Mouse (Mus musculus) adrenal gland, postnatal 25 days (tissue): ENCODE data around the gene Myo18a. TPM values are rescaled to one million over a fixed set of nuclear protein-coding genes. Genes with fewer than 3 reads are reported as not detected.

Source experiments
- DNase-seq: peaks from one replicate; pipeline ENCODE4 v3.0.0; 2021; ENCODE audit warnings: mixed read lengths
- total RNA-seq: library from RNA; stranded (reverse); gene quantifications from 2 replicates; pipeline ENCODE4 v1.2.3, GENCODE M21; 2021

The Myo18a gene
- total RNA-seq, 1 experiment from 2014 or later, result 84.2 TPM

GRCm38 (mm10) chr11:77837856-77838255 is 74.8 kb downstream of the Myo18a start:
- no peak for DNase-seq

- DNase-seq, result no peak
These were observed 77.6 kb downstream of the Myo18a start for GRCm38 (mm10) chr11:77840523-77841245.

- DNase-seq, result no peak
These were observed 80.2 kb downstream of the Myo18a start for GRCm38 (mm10) chr11:77843068-77843905.

GRCm38 (mm10) chr11:77843906-77844200 is 80.8 kb downstream of the Myo18a start:
- no peak for DNase-seq

GRCm38 (mm10) chr11:77847599-77848128 is 84.6 kb downstream of the Myo18a start:
- no peak for DNase-seq

DNA sequence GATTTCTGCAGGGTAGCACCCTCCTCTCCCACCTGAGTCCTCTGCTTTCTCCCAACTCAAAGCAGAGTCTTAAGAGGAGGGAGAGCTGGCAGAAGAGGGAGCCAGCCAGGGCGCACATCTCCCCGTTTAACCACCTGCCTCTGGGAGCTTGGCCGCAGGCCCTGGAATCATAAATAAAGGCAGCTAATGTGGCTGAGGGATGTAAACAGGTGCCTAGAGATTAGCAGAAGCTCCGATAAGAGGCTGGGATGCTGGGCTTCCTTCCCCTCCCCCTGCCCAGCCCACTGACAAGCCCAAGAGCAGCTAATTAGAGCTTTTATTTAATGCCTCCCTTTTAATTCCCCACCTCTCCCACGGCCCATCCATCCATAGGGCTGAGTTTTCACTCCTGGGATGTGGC is 85.1 kb downstream of the Myo18a start:
- DNase-seq, result no peak

GRCm38 (mm10) chr11:77849151-77849550 is 86.1 kb downstream of the Myo18a start:
- no peak for DNase-seq

DNA sequence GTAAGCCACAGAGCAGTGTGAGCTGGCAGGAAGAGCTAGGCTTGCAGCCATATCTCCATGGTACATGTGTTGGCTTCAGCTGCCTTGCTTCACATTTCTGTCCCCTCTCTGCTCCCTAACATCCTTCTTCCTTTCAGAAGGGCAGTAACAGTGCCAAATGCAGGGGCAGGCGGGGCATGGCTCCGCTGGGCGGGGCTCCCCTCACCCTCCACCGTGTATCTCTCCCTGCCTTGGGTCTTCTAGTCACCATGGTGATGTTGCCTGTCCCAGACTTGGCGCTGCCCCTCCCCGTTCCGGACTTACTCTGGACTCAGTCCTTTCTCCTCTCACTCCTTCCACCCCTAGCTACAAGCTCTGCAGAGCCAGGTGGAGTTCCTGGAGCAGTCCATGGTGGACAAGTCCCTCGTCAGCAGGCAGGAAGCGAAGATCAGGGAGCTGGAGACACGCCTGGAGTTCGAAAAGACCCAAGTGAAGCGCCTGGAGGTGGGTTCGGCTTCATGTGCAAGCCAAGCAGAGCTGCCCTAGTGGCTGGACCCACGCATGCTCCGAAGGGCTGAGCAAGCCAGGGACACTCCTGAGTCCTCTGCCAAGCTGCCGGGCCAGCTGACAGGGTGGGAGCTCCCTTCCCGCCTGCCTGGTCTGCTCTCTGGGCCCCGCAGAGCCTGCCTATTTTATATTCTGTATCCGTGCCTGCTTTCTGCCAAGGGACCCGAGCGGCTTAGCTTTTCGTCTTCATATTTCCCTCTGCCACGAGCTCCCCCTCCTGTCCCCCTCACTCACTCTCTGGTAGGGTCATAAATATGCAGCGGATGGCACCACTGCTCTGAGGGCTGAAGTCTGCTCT is 87.6 kb downstream of the Myo18a start:
- no peak for DNase-seq

DNA sequence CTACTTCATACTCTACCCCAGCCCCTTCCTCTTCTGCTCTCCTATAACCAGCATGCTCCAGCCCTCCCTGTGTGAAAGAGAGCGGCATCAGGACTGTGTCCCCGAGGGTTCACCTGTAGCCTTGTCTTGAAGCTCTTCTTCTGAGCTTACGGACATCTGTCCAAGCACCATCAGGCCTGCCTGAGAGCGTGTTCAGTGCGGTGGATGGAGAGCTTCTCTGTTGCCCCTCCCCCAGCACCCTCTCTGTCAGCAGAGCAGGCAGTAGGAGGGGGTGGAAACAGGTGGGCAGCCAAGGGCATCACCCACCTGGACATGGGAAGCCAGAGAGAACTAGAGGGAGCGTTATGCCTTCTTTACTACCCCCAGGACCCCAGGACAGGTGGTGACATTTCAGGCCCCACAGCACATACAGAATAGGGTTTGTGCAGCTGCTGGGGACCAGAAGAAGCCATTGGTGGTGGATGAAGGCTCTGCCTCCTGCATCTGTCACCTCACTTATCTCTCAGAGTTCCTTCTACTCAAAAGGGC is 88.5 kb downstream of the Myo18a start:
- no peak for DNase-seq

DNA sequence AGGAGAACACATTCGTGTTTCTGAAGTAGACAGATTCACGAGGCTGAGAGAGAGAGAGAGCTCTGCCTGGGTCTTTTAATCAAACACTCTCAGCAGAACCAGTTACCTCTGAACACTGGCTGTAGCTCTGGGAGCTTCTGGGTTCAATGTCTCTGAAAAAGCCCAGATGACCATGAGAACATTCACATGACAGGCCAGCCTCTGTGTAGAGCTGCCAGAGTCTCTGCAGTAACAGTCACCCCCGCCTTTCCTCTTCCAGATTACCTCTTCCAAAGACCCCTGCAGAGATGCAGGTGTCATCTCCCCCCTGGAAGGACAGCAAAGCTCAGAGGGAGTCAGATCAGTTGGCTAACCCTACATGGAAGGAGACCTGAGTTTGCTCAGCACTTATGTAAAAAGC is 89.1 kb downstream of the Myo18a start:
- DNase-seq, result no peak

- no peak for DNase-seq
These were observed 90.1 kb downstream of the Myo18a start for GRCm38 (mm10) chr11:77852941-77853668.

DNA sequence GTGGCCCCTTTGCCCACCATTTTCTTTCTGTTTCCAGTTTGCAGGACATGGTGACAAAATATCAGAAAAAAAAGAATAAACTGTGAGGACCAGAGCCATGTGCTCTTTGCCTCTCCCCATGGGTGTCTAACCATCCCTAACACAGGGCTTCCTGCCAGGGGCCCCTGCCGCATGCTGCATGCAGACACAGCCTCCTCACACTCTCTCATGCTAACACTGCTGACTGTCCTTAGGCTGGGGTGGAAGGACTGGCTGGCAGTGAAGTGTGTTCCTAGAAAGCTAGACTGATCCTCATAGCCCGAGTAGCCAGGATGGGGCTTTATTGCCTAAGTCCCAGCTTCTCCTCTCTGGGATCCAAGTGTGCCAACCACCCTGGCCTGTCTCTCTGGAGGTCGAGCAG is 91.6 kb downstream of the Myo18a start:
- DNase-seq, result no peak

- DNase-seq, result no peak
These were observed 92.3 kb downstream of the Myo18a start for GRCm38 (mm10) chr11:77855396-77855795.

- DNase-seq, result no peak
These were observed 94.0 kb downstream of the Myo18a start for GRCm38 (mm10) chr11:77857089-77857488.

- no peak for DNase-seq
These were observed 95.5 kb downstream of the Myo18a start for GRCm38 (mm10) chr11:77858589-77858988.

- DNase-seq, result no peak
These were observed 97.9 kb downstream of the Myo18a start for GRCm38 (mm10) chr11:77860947-77861346.

- no peak for DNase-seq
These were observed 99.8 kb downstream of the Myo18a start for GRCm38 (mm10) chr11:77862887-77863286.

DNA sequence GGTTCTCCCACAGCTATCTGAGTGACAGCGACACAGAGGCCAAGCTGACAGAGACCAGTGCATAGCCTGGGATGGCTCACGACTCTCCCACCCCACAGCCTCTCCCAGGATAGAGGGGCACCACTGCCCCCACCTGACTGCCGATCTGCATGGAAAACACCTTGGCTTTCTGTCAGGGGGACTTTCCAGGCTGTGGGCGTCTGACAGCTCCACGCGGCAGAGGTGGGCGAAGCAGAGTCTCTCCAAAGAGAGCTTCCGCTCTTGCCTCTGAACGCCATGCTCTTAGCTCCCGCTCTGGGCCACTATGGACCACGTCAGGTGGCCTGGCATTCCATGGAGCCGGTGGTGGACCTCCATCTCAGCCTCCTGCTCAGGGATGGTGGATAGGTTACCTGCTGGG is 101.7 kb downstream of the Myo18a start:
- no peak for DNase-seq

- DNase-seq, result no peak
These were observed 104.5 kb downstream of the Myo18a start for GRCm38 (mm10) chr11:77867419-77868083.

GRCm38 (mm10) chr11:77871436-77871835 is 108.4 kb downstream of the Myo18a start:
- DNase-seq, result no peak

GRCm38 (mm10) chr11:77872236-77872635 is 109.2 kb downstream of the Myo18a start:
- DNase-seq, result no peak
